Mouse (Mus musculus): Measurements from ENCODE around the gene Cd19. TPM values are rescaled to one million over a fixed set of nuclear protein-coding genes. Genes with fewer than 3 reads are reported as not detected.

Gene Cd19
- polyA plus RNA-seq, 2 experiments, result 0.30 to 0.34 TPM

DNA sequence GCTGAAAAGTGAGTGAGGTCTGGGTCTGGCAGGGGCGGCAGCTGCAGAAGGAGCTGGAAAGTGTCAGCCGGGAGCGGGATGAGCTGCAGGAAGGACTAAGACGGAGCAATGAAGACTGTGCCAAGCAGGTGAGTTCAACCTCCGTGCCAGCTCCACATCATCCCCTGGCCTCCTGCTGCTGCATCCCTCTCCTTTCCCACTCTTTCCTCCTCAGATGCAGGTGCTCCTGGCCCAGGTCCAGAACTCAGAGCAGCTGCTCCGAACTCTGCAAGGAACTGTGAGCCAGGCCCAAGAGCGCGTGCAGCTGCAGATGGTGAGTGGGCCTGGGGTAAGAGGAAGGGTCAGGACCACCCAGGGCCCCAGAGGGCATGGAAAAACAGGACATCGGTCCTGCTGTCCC lies 25.4 kb upstream of the Cd19 start:
- no peak overlapping the region for H3K27ac ChIP-seq
- no peak for DNase-seq (ENCODE audit: low read depth in 3 of 3, low spot score in 3 of 3)
- H3K27me3 ChIP-seq (ENCODE audit: control insufficient read depth, insufficient read depth, low read length), result no peaks in the 10 kb centered on the region
- no peak overlapping the region for H3K4me3 ChIP-seq (ENCODE audit: insufficient read depth in 1 of 2, low read depth in 2 of 2, low read length in 2 of 2)
- H3K9me3 ChIP-seq (ENCODE audit: control insufficient read depth, low read length), result no peaks in the 10 kb centered on the region
- no peaks in the 10 kb centered on the region for H3K4me1 ChIP-seq (replicated peaks; ENCODE audit: control insufficient read depth in 2 of 2, insufficient read depth in 2 of 2, low read length in 1 of 2)
- no peaks in the 10 kb centered on the region for H3K36me3 ChIP-seq (replicated peaks; ENCODE audit: control insufficient read depth, insufficient read depth, low read depth)
- no peak for TF ChIP-seq EP300 (IDR thresholded peaks at IDR 0.05; ENCODE audit: low read depth)
- TF ChIP-seq CTCF (IDR thresholded peaks at IDR 0.05; ENCODE audit: low read depth), result no peak
- ATAC-seq (ENCODE audit: insufficient read depth), result no peak
- no peak overlapping the region for H3K4me2 ChIP-seq (ENCODE audit: low read depth)
- WGBS (ENCODE audit: insufficient replicate concordance), result 86% methylated on average over 9 of the region's 9 CpGs
- no peak overlapping the region for H3K9ac ChIP-seq (replicated peaks)

- Histone ChIP-seq H3K27ac (no peak overlapping the region), H3K4me1 (replicated peaks; ENCODE audit: control insufficient read depth in 2 of 2, insufficient read depth in 2 of 2, low read length in 1 of 2) (no peaks in the 10 kb centered on the region), H3K9me3 (ENCODE audit: control insufficient read depth, low read length) (no peaks in the 10 kb centered on the region), H3K36me3 (replicated peaks; ENCODE audit: control insufficient read depth, insufficient read depth, low read depth) (no peaks in the 10 kb centered on the region), H3K4me3 (ENCODE audit: insufficient read depth in 1 of 2, low read depth in 2 of 2, low read length in 2 of 2) (no peak overlapping the region), H3K9ac (replicated peaks) (no peak overlapping the region), H3K27me3 (ENCODE audit: control insufficient read depth, insufficient read depth, low read length) (no peaks in the 10 kb centered on the region), H3K4me2 (ENCODE audit: low read depth) (no peak overlapping the region)
- TF ChIP-seq CTCF (IDR thresholded peaks at IDR 0.05; ENCODE audit: low read depth) (peak; percentile 98), EP300 (IDR thresholded peaks at IDR 0.05; ENCODE audit: low read depth) (no peak)
- 17% methylated on average over 8 of the region's 8 CpGs for WGBS (ENCODE audit: insufficient replicate concordance)
- DNase-seq (ENCODE audit: low read depth in 3 of 3, low spot score in 3 of 3), result peak; percentile 25 to 37 (median 33)
- no peak for ATAC-seq (ENCODE audit: insufficient read depth)
Observed at GRCm38 (mm10) chr7:126436851-126437250, 22.2 kb upstream of the Cd19 start.

DNA sequence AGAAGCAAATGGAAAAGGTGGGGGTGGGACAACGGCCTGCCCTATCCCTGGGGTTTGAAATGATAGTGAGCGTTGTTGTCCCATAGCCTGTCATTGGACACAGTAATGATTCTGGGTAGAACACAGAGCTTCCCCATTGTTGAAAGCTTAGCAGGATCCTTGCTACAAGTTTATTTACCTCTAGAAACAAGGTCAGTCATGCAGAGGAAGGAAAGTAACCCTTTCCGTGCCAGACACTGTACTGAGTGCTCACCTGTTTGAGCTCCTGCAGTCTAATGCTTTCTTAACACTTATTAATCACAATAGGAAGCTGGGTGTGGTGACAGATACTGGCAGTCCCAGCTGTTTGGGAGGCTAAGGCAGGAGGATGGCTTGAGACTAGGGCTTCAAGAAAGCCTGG lies 21.1 kb upstream of the Cd19 start:
- H3K27me3 ChIP-seq (ENCODE audit: control insufficient read depth, insufficient read depth, low read length), result no peaks in the 10 kb centered on the region
- no peak overlapping the region for H3K27ac ChIP-seq
- H3K36me3 ChIP-seq (replicated peaks; ENCODE audit: control insufficient read depth, insufficient read depth, low read depth), result no peaks in the 10 kb centered on the region
- ATAC-seq (ENCODE audit: insufficient read depth) (no peak), DNase-seq (ENCODE audit: low read depth in 3 of 3, low spot score in 3 of 3) (no peak)
- TF ChIP-seq EP300 (IDR thresholded peaks at IDR 0.05; ENCODE audit: low read depth) (no peak), CTCF (IDR thresholded peaks at IDR 0.05; ENCODE audit: low read depth) (no peak)
- H3K4me2 ChIP-seq (ENCODE audit: low read depth), result no peak overlapping the region
- no peak overlapping the region for H3K4me3 ChIP-seq (ENCODE audit: insufficient read depth in 1 of 2, low read depth in 2 of 2, low read length in 2 of 2)
- H3K4me1 ChIP-seq (replicated peaks; ENCODE audit: control insufficient read depth in 2 of 2, insufficient read depth in 2 of 2, low read length in 1 of 2), result no peaks in the 10 kb centered on the region
- H3K9me3 ChIP-seq (ENCODE audit: control insufficient read depth, low read length), result no peaks in the 10 kb centered on the region
- no peak overlapping the region for H3K9ac ChIP-seq (replicated peaks)
- WGBS (ENCODE audit: insufficient replicate concordance), result 75% methylated on average over 3 of the region's 3 CpGs

DNA sequence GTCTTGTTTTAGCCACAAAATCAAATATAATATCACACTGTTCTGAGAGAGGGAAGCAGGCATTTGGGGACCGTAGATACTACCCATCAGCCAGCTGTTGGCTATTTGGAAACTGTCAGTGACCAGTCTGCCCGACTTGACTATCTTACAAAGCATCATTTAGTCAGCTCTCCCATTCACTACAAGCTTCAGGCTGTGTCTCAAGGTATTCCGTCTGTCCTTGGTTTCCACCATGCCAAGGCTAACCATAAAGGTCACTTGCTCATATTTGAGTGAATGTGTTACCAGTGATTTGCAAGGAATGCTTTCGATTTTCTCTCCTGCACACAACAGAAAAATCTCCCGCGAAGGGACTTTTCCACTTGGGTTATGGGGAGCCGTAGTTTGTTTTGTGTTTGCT lies 20.0 kb upstream of the Cd19 start:
- no peak overlapping the region for H3K4me3 ChIP-seq (ENCODE audit: insufficient read depth in 1 of 2, low read depth in 2 of 2, low read length in 2 of 2)
- H3K27me3 ChIP-seq (ENCODE audit: control insufficient read depth, insufficient read depth, low read length), result no peaks in the 10 kb centered on the region
- ATAC-seq (ENCODE audit: insufficient read depth), result no peak
- H3K9ac ChIP-seq (replicated peaks), result no peak overlapping the region
- peaks cover 0 to under 1% of the 10 kb centered on the region in 2 experiments; a peak in 2 of 4 replicates for H3K4me1 ChIP-seq (replicated peaks; ENCODE audit: control insufficient read depth in 2 of 2, insufficient read depth in 2 of 2, low read length in 1 of 2)
- no peaks in the 10 kb centered on the region for H3K9me3 ChIP-seq (ENCODE audit: control insufficient read depth, low read length)
- H3K36me3 ChIP-seq (replicated peaks; ENCODE audit: control insufficient read depth, insufficient read depth, low read depth), result no peaks in the 10 kb centered on the region
- H3K27ac ChIP-seq, result no peak overlapping the region
- no peak for DNase-seq (ENCODE audit: low read depth in 3 of 3, low spot score in 3 of 3)
- no peak overlapping the region for H3K4me2 ChIP-seq (ENCODE audit: low read depth)
- no peak for TF ChIP-seq EP300 (IDR thresholded peaks at IDR 0.05; ENCODE audit: low read depth)
- no peak for TF ChIP-seq CTCF (IDR thresholded peaks at IDR 0.05; ENCODE audit: low read depth)
- WGBS (ENCODE audit: insufficient replicate concordance), result 78% methylated on average over 7 of the region's 7 CpGs

DNA sequence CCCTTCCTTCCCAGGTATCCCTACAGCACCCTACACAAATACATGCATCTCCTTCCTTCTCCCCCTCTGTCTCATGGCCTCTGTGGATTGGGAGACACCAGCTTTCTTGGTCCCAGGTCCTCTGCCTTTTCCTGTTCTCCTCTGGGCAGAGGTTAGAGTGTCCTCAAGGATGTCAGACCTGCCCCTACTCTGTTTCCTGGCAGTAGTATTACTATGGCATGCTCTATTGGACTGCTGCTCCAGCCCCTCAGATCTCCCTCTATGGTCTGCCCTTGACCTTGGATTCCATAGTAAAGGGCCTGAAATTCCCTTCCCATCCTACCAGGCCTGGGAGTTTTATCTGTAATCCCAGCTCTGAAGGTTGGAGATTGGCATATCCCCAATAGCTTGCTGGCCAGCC lies 15.5 kb upstream of the Cd19 start:
- ATAC-seq (ENCODE audit: insufficient read depth) (no peak), DNase-seq (ENCODE audit: low read depth in 3 of 3, low spot score in 3 of 3) (no peak)
- H3K4me2 ChIP-seq (ENCODE audit: low read depth), result no peak overlapping the region
- no peak overlapping the region for H3K4me3 ChIP-seq (ENCODE audit: insufficient read depth in 1 of 2, low read depth in 2 of 2, low read length in 2 of 2)
- H3K9me3 ChIP-seq (ENCODE audit: control insufficient read depth, low read length), result no peaks in the 10 kb centered on the region
- no peak for TF ChIP-seq EP300 (IDR thresholded peaks at IDR 0.05; ENCODE audit: low read depth)
- no peak for TF ChIP-seq CTCF (IDR thresholded peaks at IDR 0.05; ENCODE audit: low read depth)
- no peaks in the 10 kb centered on the region for H3K27me3 ChIP-seq (ENCODE audit: control insufficient read depth, insufficient read depth, low read length)
- no peaks in the 10 kb centered on the region for H3K36me3 ChIP-seq (replicated peaks; ENCODE audit: control insufficient read depth, insufficient read depth, low read depth)
- peaks cover 7 to 13% of the 10 kb centered on the region in 2 experiments for H3K4me1 ChIP-seq (replicated peaks; ENCODE audit: control insufficient read depth in 2 of 2, insufficient read depth in 2 of 2, low read length in 1 of 2)
- H3K9ac ChIP-seq (replicated peaks), result no peak overlapping the region
- no peak overlapping the region for H3K27ac ChIP-seq
